Mouse (Mus musculus) c-Kit-positive CD71-positive TER-119-positive erythroid progenitor cells, embryonic 14.5 days (primary cell): ENCODE results near the gene B230118H07Rik.

Experiments used
- DNase-seq: peaks from one replicate; pipeline ENCODE4 v3.0.0-alpha.2; 2013; ENCODE audit warnings: low spot score

The B230118H07Rik gene

DNA sequence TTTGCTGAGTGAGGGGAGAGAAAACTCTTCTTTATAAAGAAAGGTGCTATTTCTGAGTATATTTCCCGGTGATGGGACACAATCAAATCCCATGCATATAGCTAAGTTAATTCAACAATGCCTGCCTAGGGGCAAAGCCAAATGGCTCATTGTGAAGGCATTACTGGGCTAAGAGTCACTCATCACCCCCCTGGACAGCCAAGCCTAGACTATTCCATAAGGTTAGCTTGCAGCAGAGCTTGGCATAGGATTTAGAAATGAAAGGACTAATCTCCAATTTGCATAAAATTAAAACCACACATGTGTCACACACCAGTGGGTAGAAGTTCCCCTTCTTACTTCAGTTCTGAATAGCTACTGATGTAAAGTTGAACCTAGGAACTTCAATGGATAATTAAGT is 128.8 kb downstream of the B230118H07Rik start:
- no peak for DNase-seq

DNA sequence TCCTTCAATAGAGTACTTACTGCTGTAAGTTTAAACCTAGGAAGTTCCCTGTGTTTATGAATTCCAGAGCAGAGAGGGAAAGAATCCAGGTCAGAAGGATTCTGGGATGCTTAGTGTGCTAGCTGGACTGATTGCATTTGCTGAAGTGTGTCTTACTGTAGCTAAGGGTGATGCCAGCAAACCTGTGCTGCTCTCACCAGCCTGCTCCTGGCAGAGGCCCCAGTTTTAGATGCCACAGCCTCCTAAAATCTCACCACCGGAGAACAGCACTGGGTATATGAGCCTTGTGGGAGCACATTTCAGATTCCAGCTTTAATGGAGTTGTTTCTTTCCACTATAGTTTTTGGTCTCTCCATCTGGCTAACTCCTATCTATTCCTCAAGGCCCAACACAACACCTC is 129.4 kb downstream of the B230118H07Rik start:
- DNase-seq = no peak
